Comparison of ENCODE assay signal across 10 mouse cellular contexts in the genomic region with DNA sequence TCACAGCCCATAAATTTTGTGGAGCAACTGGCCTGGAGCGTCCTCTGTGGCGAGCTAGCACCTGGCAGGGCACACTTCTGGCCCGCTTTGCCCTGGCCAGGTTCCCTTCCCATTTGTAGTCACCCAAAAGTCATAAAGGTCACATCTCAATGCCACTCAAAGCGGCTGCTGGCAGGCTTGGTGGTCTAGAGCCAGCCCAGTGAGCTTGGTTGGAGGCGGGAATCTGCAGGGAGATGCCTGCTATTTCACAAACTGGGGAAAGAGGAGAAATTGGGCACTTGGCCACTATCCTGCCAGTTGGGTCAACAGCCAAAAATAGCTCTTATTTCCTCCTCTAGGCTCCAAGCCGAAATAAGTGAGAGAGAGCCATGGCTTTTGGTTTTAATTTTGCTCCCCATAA. TPM values are rescaled to one million over a fixed set of nuclear protein-coding genes. Genes with fewer than 3 reads are reported as not detected.
A peak's percentile ranks its signal among the peaks of the same experiment; 100 is the strongest.
DNase-seq lines count a peak whose midpoint lies in the region; ATAC-seq lines count a peak whose summit lies in the region.
"Had no signal": no experiment of that assay in that cellular context is flagged by ENCODE, and none has a peak within 500 bp of the region (broad histone marks: within the 10 kb centered on the region; RNA-seq: fewer than 3 reads in every experiment).

No protein-coding gene starts in this region.

- H3K4me2 ChIP-seq in hindbrain, embryonic 14.5 days (replicated peaks): no peak overlapping the region
- no peak overlapping the region for H3K4me2 ChIP-seq in hindbrain, embryonic 13.5 days
- H3K4me2 ChIP-seq in kidney, embryonic 16.5 days (replicated peaks; ENCODE audit: low read depth, low read length): no peak overlapping the region
- H3K4me2 ChIP-seq: neural tube, embryonic 12.5 days had no signal

- no peak overlapping the region for H3K4me3 ChIP-seq in hindbrain, embryonic 14.5 days (replicated peaks; ENCODE audit: low read length)
- no peak overlapping the region for H3K4me3 ChIP-seq in hindbrain, embryonic 13.5 days
- no peak overlapping the region for H3K4me3 ChIP-seq in kidney, embryonic 16.5 days (ENCODE audit: low read length)
- H3K4me3 ChIP-seq: erythroblast, embryonic 14.5 days; neural tube, embryonic 12.5 days had no signal

- peak overlapping the region; percentile 38; the same call in 1 of the 2 replicates for H3K27ac ChIP-seq in hindbrain, embryonic 14.5 days
- no peak overlapping the region for H3K27ac ChIP-seq in hindbrain, embryonic 13.5 days
- peak overlapping the region; percentile 16 for H3K27ac ChIP-seq in kidney, embryonic 16.5 days (ENCODE audit: low read length)
- H3K27ac ChIP-seq: neural tube, embryonic 12.5 days had no signal

- peaks cover 4% of the 10 kb centered on the region; the same call in 1 of the 2 replicates for H3K4me1 ChIP-seq in hindbrain, embryonic 14.5 days (replicated peaks; ENCODE audit: control insufficient read depth, insufficient read depth, low read length)
- H3K4me1 ChIP-seq in hindbrain, embryonic 13.5 days (replicated peaks): 0 out of 2 replicates have a peak, but pooled peaks cover 10% of the 10 kb centered on the region
- peaks cover 22% of the 10 kb centered on the region for H3K4me1 ChIP-seq in kidney, embryonic 16.5 days (ENCODE audit: insufficient read depth, low read length)
- H3K4me1 ChIP-seq: neural tube, embryonic 12.5 days had no signal

- no peaks in the 10 kb centered on the region for H3K9me3 ChIP-seq in hindbrain, embryonic 14.5 days (ENCODE audit: control insufficient read depth, low read length)
- no peaks in the 10 kb centered on the region for H3K9me3 ChIP-seq in hindbrain, embryonic 13.5 days
- peaks cover 7% of the 10 kb centered on the region; the same call in 1 of the 2 replicates for H3K9me3 ChIP-seq in kidney, embryonic 16.5 days (ENCODE audit: low read length)
- H3K9me3 ChIP-seq: neural tube, embryonic 12.5 days had no signal

- DNase-seq in hindbrain, embryonic 14.5 days (ENCODE audit: low spot score): peak; percentile 55
- peak; percentile 77 for DNase-seq in cerebellum, adult 11-12 months
- DNase-seq in gastrocnemius, postnatal 25 days: peak; percentile 66
- peak; percentile 54 for DNase-seq in ovary, postnatal 14 days (ENCODE audit: low spot score)
- no peak for DNase-seq in spleen, postnatal 36 days (ENCODE audit: low spot score in 2 of 2)

- no peaks in the 10 kb centered on the region for H3K27me3 ChIP-seq in hindbrain, embryonic 14.5 days (ENCODE audit: control insufficient read depth, insufficient read depth, low read length)
- no peaks in the 10 kb centered on the region for H3K27me3 ChIP-seq in hindbrain, embryonic 13.5 days
- H3K27me3 ChIP-seq in kidney, embryonic 16.5 days (ENCODE audit: insufficient read depth, low read length): no peaks in the 10 kb centered on the region
- H3K27me3 ChIP-seq: neural tube, embryonic 12.5 days had no signal

- H3K9ac ChIP-seq in hindbrain, embryonic 14.5 days: no peak overlapping the region
- H3K9ac ChIP-seq in hindbrain, embryonic 13.5 days: no peak overlapping the region
- H3K9ac ChIP-seq in kidney, embryonic 16.5 days (replicated peaks; ENCODE audit: low read length): no peak overlapping the region
- H3K9ac ChIP-seq: neural tube, embryonic 12.5 days had no signal

- no peak for ATAC-seq in hindbrain, embryonic 14.5 days (ENCODE audit: low FRiP score)
- no peak for ATAC-seq in hindbrain, embryonic 13.5 days (ENCODE audit: low FRiP score)
- ATAC-seq in kidney, embryonic 16.5 days (ENCODE audit: low FRiP score, low TSS enrichment): no peak
- ATAC-seq in inflammation-experienced regulatory T-cells, adult 6 months: no peak

- WGBS in hindbrain, embryonic 14.5 days: 65% methylated on average over 6 of the region's 6 CpGs
- WGBS in hindbrain, embryonic 13.5 days: 75% methylated on average over 6 of the region's 6 CpGs
- WGBS in kidney, embryonic 16.5 days: 39% methylated on average over 6 of the region's 6 CpGs

- peaks cover 84% of the 10 kb centered on the region for H3K36me3 ChIP-seq in hindbrain, embryonic 14.5 days (replicated peaks; ENCODE audit: control insufficient read depth, insufficient read depth)
- H3K36me3 ChIP-seq in hindbrain, embryonic 13.5 days: peaks cover 64% of the 10 kb centered on the region
- peaks cover 3% of the 10 kb centered on the region; the same call in 1 of the 2 replicates for H3K36me3 ChIP-seq in kidney, embryonic 16.5 days (ENCODE audit: insufficient read depth, low read length)

RNA-seq across cellular contexts. Expression of a gene that starts 4.4 kb away (rescaled TPM):
- 1.4 and 1.8 TPM in 2 replicates for polyA plus RNA-seq in hindbrain, embryonic 14.5 days (2014; fragmentation: Nextera tagmentation; extraction: Ambion mirVana)
- polyA plus RNA-seq in hindbrain, embryonic 13.5 days (2015; fragmentation: Nextera tagmentation; extraction: Ambion mirVana): 1.5 and 2.1 TPM in 2 replicates
- total RNA-seq in gastrocnemius, postnatal 25 days (2021): not detected
- 0.46 and 0.62 TPM in 2 replicates for polyA plus RNA-seq in kidney, embryonic 16.5 days (2015; fragmentation: Nextera tagmentation; extraction: Ambion mirVana)
- polyA plus RNA-seq in inflammation-experienced regulatory T-cells, adult 6 months (2017; shearing (Covaris generic)): not detected

Comparison
In these comparisons a context has a peak if more than half of its experiments do, and no peak if none do; other contexts are left out.
1. DNase-seq: peak in hindbrain, embryonic 14.5 days (single experiment), cerebellum, adult 11-12 months (single experiment), gastrocnemius, postnatal 25 days (single experiment) and ovary, postnatal 14 days (single experiment); none in spleen, postnatal 36 days (0 of 2).